Mouse (Mus musculus) heart, postnatal 0 days (tissue): ENCODE measurements around the gene Cops6.

Source experiments
- CTCF ChIP-seq: IDR thresholded peaks from 2 replicates; pipeline ENCODE4 v1.5.1; 2016; ENCODE audit warnings: antibody characterized with exemption, control low read depth, low read depth
- EP300 ChIP-seq: IDR thresholded peaks from 2 replicates; pipeline ENCODE4 v1.6.1; 2016; ENCODE audit warnings: antibody characterized with exemption, low read depth

- TF ChIP-seq CTCF, result peak; percentile 68
- no peak for TF ChIP-seq EP300
Measured at GRCm38 (mm10) chr5:138137935-138138549, 22.8 kb upstream of the Cops6 start.
